Mouse (Mus musculus) liver, embryonic 14.5 days (tissue): Measurements from ENCODE around the gene Ugt2b35. TPM values are rescaled to one million over a fixed set of nuclear protein-coding genes. Genes with fewer than 3 reads are reported as not detected.
"Not testable (repeated sequence)": the region's sequence is repeated elsewhere in the genome, so short reads cannot be mapped to it uniquely, and the experiment has no call there.

Source experiments
- ATAC-seq: fragments of 200-750 bp; cut with Nextera tagmentation; 2 replicates; pipeline ENCODE4 v1.8.0; 2017; ENCODE audit warnings: moderate number of reproducible peaks, mild to moderate bottlenecking, moderate library complexity; ENCODE audit not compliant: insufficient read depth
- DNase-seq, 3 experiments: peaks; one replicate each; pipeline ENCODE4 v3.0.0-alpha.2; 2012 to 2013; ENCODE audit warnings: low read depth in 3 of 3, low spot score in 3 of 3
- H3K27ac ChIP-seq: fragments of 300-500 bp; sonication (generic); 2 replicates; pipeline ENCODE4 v1.5.1; 2014; ENCODE audit warnings: moderate library complexity, mild to moderate bottlenecking, control low read depth, inconsistent platforms
- H3K27me3 ChIP-seq: fragments of 300-500 bp; sonication (generic); 2 replicates; pipeline ENCODE4 v1.6.1; 2014; ENCODE audit warnings: mild to moderate bottlenecking, low read length, moderate library complexity; ENCODE audit not compliant: control insufficient read depth, insufficient read depth
- H3K36me3 ChIP-seq: fragments of 300-500 bp; sonication (generic); replicated peaks from 2 replicates; pipeline ENCODE4 v1.6.1; 2014; ENCODE audit warnings: low read depth; ENCODE audit not compliant: control insufficient read depth, insufficient read depth
- H3K4me1 ChIP-seq, 2 experiments: fragments of 200-500 bp in 1 of 2; fragments of 300-500 bp in 1 of 2; sonication (generic) in 1 of 2; replicated peaks; 2 replicates each; pipeline ENCODE4 v1.6.1; 2012 to 2014; ENCODE audit warnings: antibody characterized with exemption in 1 of 2, inconsistent platforms in 1 of 2, low read length in 1 of 2; ENCODE audit not compliant: control insufficient read depth in 2 of 2, insufficient read depth in 2 of 2
- H3K4me2 ChIP-seq: fragments of 300-500 bp; sonication (generic); 2 replicates; pipeline ENCODE4 v1.6.1; 2014; ENCODE audit warnings: low read depth, mild to moderate bottlenecking, control low read depth, moderate library complexity
- H3K4me3 ChIP-seq, 2 experiments: fragments of 200-500 bp in 1 of 2; fragments of 300-500 bp in 1 of 2; sonication (generic) in 1 of 2; 2 replicates each; pipeline ENCODE4 v1.5.1; 2012 to 2014; ENCODE audit warnings: low read depth in 2 of 2, low read length in 2 of 2, mild to moderate bottlenecking in 2 of 2, control low read depth in 1 of 2, inconsistent platforms in 1 of 2, moderate library complexity in 1 of 2; ENCODE audit not compliant: insufficient read depth in 1 of 2
- H3K9ac ChIP-seq: fragments of 300-500 bp; sonication (generic); replicated peaks from 2 replicates; pipeline ENCODE4 v1.6.1; 2014; ENCODE audit warnings: mild to moderate bottlenecking, control low read depth, moderate library complexity
- H3K9me3 ChIP-seq: fragments of 300-500 bp; sonication (generic); 2 replicates; pipeline ENCODE4 v1.6.1; 2016; ENCODE audit warnings: low read length, mixed read lengths; ENCODE audit not compliant: control insufficient read depth
- CTCF ChIP-seq: IDR thresholded peaks from 2 replicates; pipeline ENCODE4 v1.5.1; 2016; ENCODE audit warnings: antibody characterized with exemption, low read depth, control low read depth
- EP300 ChIP-seq: IDR thresholded peaks from 2 replicates; pipeline ENCODE4 v1.6.1; 2016; ENCODE audit warnings: antibody characterized with exemption, low read depth
- WGBS: fragments of 180-500 bp; shearing (Covaris S2); extraction: QIAGEN DNeasy Blood & Tissue Kit; methylation state at CpG from one replicate; pipeline ENCODE4 v1.1.7; 2014; ENCODE audit not compliant: insufficient replicate concordance; 5-methylcytosine and 5-hydroxymethylcytosine counted together
- polyA plus RNA-seq, 2 experiments: library from polyadenylated mRNA; depleted of rRNA in 1 of 2; stranded (reverse) in 1 of 2; unstranded in 1 of 2; fragments of >200 nt; fragmentation: Nextera tagmentation in 1 of 2; extraction: Ambion mirVana in 1 of 2; gene quantifications; 2 replicates each; pipeline versions ENCODE4 v1.2.1 to v1.2.3; 2012 to 2014

The Ugt2b35 gene
- polyA plus RNA-seq (2012; rRNA removed) = 3.8 and 5.0 TPM in 2 replicates
- 1.4 and 1.6 TPM in 2 replicates for polyA plus RNA-seq (2014; fragmentation: Nextera tagmentation; extraction: Ambion mirVana)

GRCm38 (mm10) chr5:87000395-87001073, at the start of gene Ugt2b35:
TSS of gene Ugt2b35 (plus strand) at chr5:87000860.
- peak within 1 kb of the TSS; percentile 12 for H3K4me2 ChIP-seq
- H3K27me3 ChIP-seq = no peaks in the 10 kb centered on the region
- TF ChIP-seq CTCF (no peak), EP300 (no peak)
- WGBS = 39% methylated on average over 4 of the region's 4 CpGs
- H3K9ac ChIP-seq = no peak within 1 kb of the TSS
- peak in 2 of 3 experiments; percentile 1 to 10 for DNase-seq
- no peak within 1 kb of the TSS for H3K4me3 ChIP-seq
- no peaks in the 10 kb centered on the region for H3K4me1 ChIP-seq
- no peaks in the 10 kb centered on the region for H3K9me3 ChIP-seq
- ATAC-seq = no peak
- H3K36me3 ChIP-seq = no peaks in the 10 kb centered on the region
- H3K27ac ChIP-seq = no peak within 1 kb of the TSS; the same call in 1 of the 2 replicates

- Histone ChIP-seq H3K9me3 (no peaks in the 10 kb centered on the region), H3K27me3 (no peaks in the 10 kb centered on the region), H3K36me3 (no peaks in the 10 kb centered on the region), H3K4me3 (no peak overlapping the region), H3K9ac (no peak overlapping the region), H3K4me2 (no peak overlapping the region), H3K27ac (no peak overlapping the region), H3K4me1 (no peaks in the 10 kb centered on the region)
- no peak for ATAC-seq
- no peak for DNase-seq
- WGBS = 36% methylated on average over 3 of the region's 3 CpGs
- TF ChIP-seq CTCF = no peak
- no peak for TF ChIP-seq EP300
These were observed 40.2 kb upstream of the Ugt2b35 start for GRCm38 (mm10) chr5:86960504-86960903.

GRCm38 (mm10) chr5:86961587-86962358, 38.9 kb upstream of the Ugt2b35 start:
- ATAC-seq (no peak), DNase-seq (no peak)
- Histone ChIP-seq H3K4me3 (no peak overlapping the region), H3K27me3 (no peaks in the 10 kb centered on the region), H3K36me3 (no peaks in the 10 kb centered on the region), H3K9me3 (no peaks in the 10 kb centered on the region), H3K9ac (no peak overlapping the region), H3K4me1 (no peaks in the 10 kb centered on the region), H3K4me2 (no peak overlapping the region), H3K27ac (no peak overlapping the region)
- TF ChIP-seq CTCF (no peak), EP300 (no peak)
- 32% methylated on average over 3 of the region's 3 CpGs for WGBS

GRCm38 (mm10) chr5:86962849-86963248, 37.8 kb upstream of the Ugt2b35 start:
- not testable (repeated sequence) for H3K27ac ChIP-seq, H3K9me3 ChIP-seq, H3K36me3 ChIP-seq, H3K9ac ChIP-seq, DNase-seq, H3K4me2 ChIP-seq, H3K27me3 ChIP-seq, H3K4me3 ChIP-seq, H3K4me1 ChIP-seq, ATAC-seq
- 42% methylated on average over 1 of the region's 1 CpGs for WGBS

- not testable (repeated sequence) for H3K36me3 ChIP-seq, H3K9me3 ChIP-seq, H3K9ac ChIP-seq, ATAC-seq, H3K4me3 ChIP-seq, H3K4me1 ChIP-seq, H3K27me3 ChIP-seq, DNase-seq, H3K27ac ChIP-seq, H3K4me2 ChIP-seq
- WGBS = 67% methylated on average over 5 of the region's 5 CpGs
These were observed 33.4 kb upstream of the Ugt2b35 start for GRCm38 (mm10) chr5:86967271-86967670.
